Mouse (Mus musculus): ENCODE data around the gene Tpst1. TPM values are rescaled to one million over a fixed set of nuclear protein-coding genes. Genes with fewer than 3 reads are reported as not detected.

Tpst1 gene
- polyA plus RNA-seq, 1 experiment from 2014 or later: 59.5 TPM

DNA sequence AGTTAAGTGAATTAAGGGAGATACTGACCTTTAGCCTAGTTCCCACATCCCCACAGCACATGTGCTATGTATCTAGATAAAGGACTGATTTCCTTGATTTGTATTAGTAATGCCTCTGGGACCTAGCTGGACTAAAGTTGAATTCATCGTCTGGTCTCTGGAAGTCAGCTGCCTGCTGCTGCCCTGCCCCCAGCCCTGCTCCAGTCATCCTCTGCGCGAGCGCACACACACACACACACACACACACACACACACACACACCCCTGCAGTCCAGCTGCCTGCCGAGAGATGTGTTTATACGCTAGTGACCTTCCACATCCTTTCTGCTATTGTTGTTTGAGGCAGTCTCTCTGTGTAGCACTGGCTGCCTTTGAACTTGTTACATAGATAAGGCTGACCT is 47.8 kb downstream of the Tpst1 start:
- no peaks in the 10 kb centered on the region for H3K4me1 ChIP-seq (replicated peaks; ENCODE audit: control insufficient read depth, insufficient read depth, low read length)
- no peak for ATAC-seq
- no peak overlapping the region for H3K4me3 ChIP-seq (replicated peaks; ENCODE audit: low read length)
- H3K27me3 ChIP-seq (replicated peaks; ENCODE audit: control insufficient read depth, insufficient read depth, low read length): no peaks in the 10 kb centered on the region
- no peaks in the 10 kb centered on the region for H3K9me3 ChIP-seq (ENCODE audit: control insufficient read depth, low read length)
- H3K4me2 ChIP-seq (ENCODE audit: low read length): no peak overlapping the region
- WGBS: 83% methylated on average over 6 of the region's 6 CpGs
- no peak overlapping the region for H3K9ac ChIP-seq (replicated peaks; ENCODE audit: low read depth, low read length)
- no peak overlapping the region for H3K27ac ChIP-seq (ENCODE audit: low read length)
- H3K36me3 ChIP-seq (ENCODE audit: control insufficient read depth, insufficient read depth): no peaks in the 10 kb centered on the region

DNA sequence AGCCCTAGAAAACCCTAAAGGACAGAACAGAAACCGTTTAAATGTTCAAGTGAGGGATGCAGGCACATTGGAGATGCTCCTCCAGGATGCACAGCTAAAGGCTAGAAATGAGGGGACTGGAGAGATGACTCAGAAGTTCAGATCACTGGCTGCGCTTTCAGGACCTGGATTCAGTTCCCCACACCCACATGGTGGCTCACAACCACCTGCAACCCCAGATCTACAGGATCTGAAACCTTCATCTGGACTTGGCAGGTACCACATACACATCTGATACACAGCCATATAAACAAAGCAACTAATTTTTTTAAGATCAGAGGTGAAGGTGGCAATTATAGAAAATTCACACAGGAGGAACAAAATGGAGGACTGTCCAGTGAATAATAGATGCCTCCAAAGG is 49.2 kb downstream of the Tpst1 start:
- WGBS: 91% methylated on average over 2 of the region's 2 CpGs
- Histone ChIP-seq H3K4me2 (ENCODE audit: low read length) (no peak overlapping the region), H3K27ac (ENCODE audit: low read length) (no peak overlapping the region), H3K27me3 (replicated peaks; ENCODE audit: control insufficient read depth, insufficient read depth, low read length) (no peaks in the 10 kb centered on the region), H3K9me3 (ENCODE audit: control insufficient read depth, low read length) (no peaks in the 10 kb centered on the region), H3K4me3 (replicated peaks; ENCODE audit: low read length) (no peak overlapping the region), H3K9ac (replicated peaks; ENCODE audit: low read depth, low read length) (no peak overlapping the region), H3K4me1 (replicated peaks; ENCODE audit: control insufficient read depth, insufficient read depth, low read length) (no peaks in the 10 kb centered on the region), H3K36me3 (ENCODE audit: control insufficient read depth, insufficient read depth) (no peaks in the 10 kb centered on the region)
- no peak for ATAC-seq

DNA sequence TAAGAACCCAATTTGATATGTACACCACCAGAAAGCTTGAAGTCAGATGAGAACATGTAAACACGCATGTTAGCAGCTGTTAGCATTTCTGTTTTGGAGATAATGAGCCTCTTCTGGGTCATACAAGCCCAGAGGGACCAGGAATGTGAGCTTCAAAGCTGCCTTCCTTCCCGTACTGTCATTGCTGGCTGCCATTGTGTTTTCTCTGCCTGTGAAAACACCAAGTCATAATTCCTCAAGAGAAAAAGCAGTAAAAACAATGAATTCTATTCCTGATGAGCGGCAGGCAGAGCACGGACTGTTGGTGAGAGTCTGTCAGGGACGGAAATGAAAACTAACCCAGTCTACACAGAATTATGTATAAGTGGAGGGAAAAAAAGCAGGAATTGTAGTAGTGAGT is 51.1 kb downstream of the Tpst1 start:
- no peak overlapping the region for H3K9ac ChIP-seq (replicated peaks; ENCODE audit: low read depth, low read length)
- no peak overlapping the region for H3K4me2 ChIP-seq (ENCODE audit: low read length)
- H3K27me3 ChIP-seq (replicated peaks; ENCODE audit: control insufficient read depth, insufficient read depth, low read length): no peaks in the 10 kb centered on the region
- ATAC-seq: no peak
- H3K36me3 ChIP-seq (ENCODE audit: control insufficient read depth, insufficient read depth): no peaks in the 10 kb centered on the region
- no peak overlapping the region for H3K4me3 ChIP-seq (replicated peaks; ENCODE audit: low read length)
- 85% methylated on average over 5 of the region's 5 CpGs for WGBS
- H3K4me1 ChIP-seq (replicated peaks; ENCODE audit: control insufficient read depth, insufficient read depth, low read length): no peaks in the 10 kb centered on the region
- no peaks in the 10 kb centered on the region for H3K9me3 ChIP-seq (ENCODE audit: control insufficient read depth, low read length)
- no peak overlapping the region for H3K27ac ChIP-seq (ENCODE audit: low read length)

DNA sequence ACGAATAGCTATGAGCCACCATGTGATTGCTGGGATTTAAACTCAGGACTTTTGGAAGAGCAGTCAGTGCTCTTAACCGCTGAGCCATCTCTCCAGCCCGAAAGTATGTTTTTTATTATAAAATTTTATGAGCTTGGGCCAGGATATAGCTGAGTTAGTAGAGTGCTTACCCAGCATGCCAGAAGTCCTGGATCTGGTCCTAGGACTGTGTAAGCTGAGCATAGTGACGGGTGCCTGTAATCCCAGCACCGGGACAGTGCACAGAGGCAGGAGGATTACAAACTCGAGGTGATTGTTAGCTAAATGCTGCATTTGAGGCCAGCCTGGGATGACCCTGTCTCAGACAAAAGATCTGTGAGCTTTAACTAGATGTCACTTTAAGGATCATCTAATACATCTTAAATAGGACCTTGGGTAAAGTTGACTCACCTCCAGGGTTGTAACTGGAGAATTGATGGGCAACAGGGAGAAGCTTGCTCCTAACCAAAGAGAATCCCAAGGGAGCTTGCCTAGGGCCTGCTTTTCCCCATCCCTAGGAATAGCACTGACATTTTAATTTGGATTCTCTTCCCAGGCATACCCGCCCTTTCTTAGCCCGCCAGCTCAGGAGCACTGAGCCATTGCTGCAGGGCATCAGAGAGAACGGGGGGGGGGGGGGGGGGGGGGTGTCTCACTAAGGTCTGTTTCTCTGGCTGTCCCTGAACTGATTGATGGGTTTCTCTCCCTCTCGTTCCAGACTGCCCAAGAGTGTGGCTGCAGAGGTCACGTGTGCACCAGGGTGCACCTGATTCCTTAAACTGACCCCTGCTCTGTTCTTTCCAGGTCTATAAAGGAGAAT is 55.8 kb downstream of the Tpst1 start:
- Histone ChIP-seq H3K4me1 (replicated peaks; ENCODE audit: control insufficient read depth, insufficient read depth, low read length) (no peaks in the 10 kb centered on the region; the same call in 1 of the 2 replicates), H3K27ac (ENCODE audit: low read length) (no peak overlapping the region), H3K9ac (replicated peaks; ENCODE audit: low read depth, low read length) (no peak overlapping the region), H3K27me3 (replicated peaks; ENCODE audit: control insufficient read depth, insufficient read depth, low read length) (no peaks in the 10 kb centered on the region), H3K4me3 (replicated peaks; ENCODE audit: low read length) (no peak overlapping the region), H3K4me2 (ENCODE audit: low read length) (no peak overlapping the region), H3K9me3 (ENCODE audit: control insufficient read depth, low read length) (no peaks in the 10 kb centered on the region), H3K36me3 (ENCODE audit: control insufficient read depth, insufficient read depth) (no peaks in the 10 kb centered on the region)
- 75% methylated on average over 11 of the region's 11 CpGs for WGBS
- ATAC-seq: no peak

DNA sequence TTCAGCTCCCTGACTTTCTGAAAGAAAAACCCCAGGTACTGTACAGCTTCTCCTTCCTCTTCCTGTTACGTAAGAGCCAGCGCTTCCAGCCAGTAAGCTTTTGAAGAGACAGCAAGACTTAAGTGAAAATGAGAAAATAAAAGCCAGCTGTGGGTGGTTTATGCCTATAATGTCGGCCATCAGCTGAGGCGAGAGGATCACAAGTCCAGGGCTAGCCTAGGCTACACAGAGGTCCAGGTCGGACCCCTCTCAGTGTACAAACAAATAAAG is 56.3 kb downstream of the Tpst1 start:
- Histone ChIP-seq H3K27ac (ENCODE audit: low read length) (no peak overlapping the region), H3K27me3 (replicated peaks; ENCODE audit: control insufficient read depth, insufficient read depth, low read length) (no peaks in the 10 kb centered on the region), H3K36me3 (ENCODE audit: control insufficient read depth, insufficient read depth) (no peaks in the 10 kb centered on the region), H3K4me3 (replicated peaks; ENCODE audit: low read length) (no peak overlapping the region), H3K4me1 (replicated peaks; ENCODE audit: control insufficient read depth, insufficient read depth, low read length) (no peaks in the 10 kb centered on the region; the same call in 1 of the 2 replicates), H3K9ac (replicated peaks; ENCODE audit: low read depth, low read length) (no peak overlapping the region), H3K4me2 (ENCODE audit: low read length) (no peak overlapping the region), H3K9me3 (ENCODE audit: control insufficient read depth, low read length) (no peaks in the 10 kb centered on the region)
- WGBS: 95% methylated on average over 5 of the region's 5 CpGs
- no peak for ATAC-seq

DNA sequence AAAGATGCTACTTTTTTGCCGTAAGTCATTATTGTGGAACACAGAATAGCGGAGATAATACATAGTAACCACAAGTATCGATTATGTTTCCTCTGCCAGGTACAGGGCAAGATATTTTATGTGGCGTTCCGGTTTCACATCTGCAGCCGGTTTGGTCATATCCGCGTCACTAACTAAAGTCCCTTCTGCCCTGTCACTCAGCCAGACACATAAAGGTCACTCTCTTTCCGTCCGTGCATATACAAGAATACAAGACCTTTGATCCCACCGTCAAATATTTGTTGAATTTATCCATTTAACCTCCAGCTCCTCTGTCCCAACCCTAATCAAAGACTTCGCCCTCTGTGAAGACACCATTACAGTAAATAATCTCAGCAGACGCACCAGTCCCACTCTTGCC is 63.5 kb downstream of the Tpst1 start:
- H3K9me3 ChIP-seq (ENCODE audit: control insufficient read depth, low read length): no peaks in the 10 kb centered on the region
- H3K4me1 ChIP-seq (replicated peaks; ENCODE audit: control insufficient read depth, insufficient read depth, low read length): no peaks in the 10 kb centered on the region
- WGBS: 94% methylated on average over 13 of the region's 13 CpGs
- H3K27me3 ChIP-seq (replicated peaks; ENCODE audit: control insufficient read depth, insufficient read depth, low read length): no peaks in the 10 kb centered on the region
- ATAC-seq: no peak
- H3K4me2 ChIP-seq (ENCODE audit: low read length): no peak overlapping the region
- no peak overlapping the region for H3K27ac ChIP-seq (ENCODE audit: low read length)
- H3K9ac ChIP-seq (replicated peaks; ENCODE audit: low read depth, low read length): no peak overlapping the region
- H3K36me3 ChIP-seq (ENCODE audit: control insufficient read depth, insufficient read depth): no peaks in the 10 kb centered on the region
- H3K4me3 ChIP-seq (replicated peaks; ENCODE audit: low read length): no peak overlapping the region

DNA sequence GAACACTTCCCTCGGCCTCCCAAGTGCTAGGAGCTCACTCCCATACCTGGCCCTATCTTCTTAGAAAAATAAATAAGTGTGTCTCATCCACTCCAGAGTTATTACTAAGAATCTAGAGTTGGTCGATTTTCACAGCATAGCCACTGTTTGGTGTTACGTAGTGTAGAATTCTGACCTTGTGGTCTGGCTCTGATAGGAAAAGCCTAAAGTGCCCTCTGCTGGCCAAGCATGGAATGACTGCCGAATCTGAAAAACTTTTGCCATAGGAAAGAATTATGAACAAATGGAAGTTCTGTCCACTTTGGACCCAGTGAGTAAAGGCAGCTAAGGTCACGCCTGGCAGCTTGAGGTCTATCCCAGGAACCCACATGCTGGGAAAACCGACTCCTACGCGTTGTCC is 66.3 kb downstream of the Tpst1 start:
- Histone ChIP-seq H3K4me1 (replicated peaks; ENCODE audit: control insufficient read depth, insufficient read depth, low read length) (peaks cover 4% of the 10 kb centered on the region; the same call in 1 of the 2 replicates), H3K4me3 (replicated peaks; ENCODE audit: low read length) (no peak overlapping the region), H3K9me3 (ENCODE audit: control insufficient read depth, low read length) (no peaks in the 10 kb centered on the region), H3K27me3 (replicated peaks; ENCODE audit: control insufficient read depth, insufficient read depth, low read length) (no peaks in the 10 kb centered on the region), H3K4me2 (ENCODE audit: low read length) (no peak overlapping the region), H3K36me3 (ENCODE audit: control insufficient read depth, insufficient read depth) (no peaks in the 10 kb centered on the region), H3K9ac (replicated peaks; ENCODE audit: low read depth, low read length) (no peak overlapping the region), H3K27ac (ENCODE audit: low read length) (no peak overlapping the region)
- 27% methylated on average over 8 of the region's 8 CpGs for WGBS
- no peak for ATAC-seq

DNA sequence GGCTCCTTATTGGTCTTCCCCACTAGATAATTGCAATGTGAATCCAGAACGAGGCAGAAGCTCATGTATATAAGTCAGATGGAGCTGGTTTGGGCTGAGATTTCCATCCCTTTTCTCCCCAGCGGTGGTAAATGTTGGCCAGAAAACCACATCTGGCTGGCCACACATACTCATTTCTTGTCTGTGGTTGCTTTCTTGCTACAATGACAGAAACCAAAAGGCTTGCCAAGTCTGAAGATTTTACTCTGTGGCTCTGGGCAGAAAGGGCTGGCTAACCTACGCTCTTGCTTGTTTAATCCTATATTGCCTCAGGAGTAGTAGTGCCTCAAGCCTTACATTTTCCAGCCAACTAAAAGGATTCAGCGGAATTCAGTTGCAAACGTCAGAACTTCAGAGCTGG is 68.0 kb downstream of the Tpst1 start:
- Histone ChIP-seq H3K4me1 (replicated peaks; ENCODE audit: control insufficient read depth, insufficient read depth, low read length) (peaks cover 14% of the 10 kb centered on the region), H3K4me2 (ENCODE audit: low read length) (no peak overlapping the region), H3K36me3 (ENCODE audit: control insufficient read depth, insufficient read depth) (no peaks in the 10 kb centered on the region), H3K27ac (ENCODE audit: low read length) (no peak overlapping the region), H3K27me3 (replicated peaks; ENCODE audit: control insufficient read depth, insufficient read depth, low read length) (no peaks in the 10 kb centered on the region), H3K9ac (replicated peaks; ENCODE audit: low read depth, low read length) (no peak overlapping the region), H3K9me3 (ENCODE audit: control insufficient read depth, low read length) (no peaks in the 10 kb centered on the region), H3K4me3 (replicated peaks; ENCODE audit: low read length) (no peak overlapping the region)
- ATAC-seq: no peak
- 82% methylated on average over 5 of the region's 5 CpGs for WGBS

DNA sequence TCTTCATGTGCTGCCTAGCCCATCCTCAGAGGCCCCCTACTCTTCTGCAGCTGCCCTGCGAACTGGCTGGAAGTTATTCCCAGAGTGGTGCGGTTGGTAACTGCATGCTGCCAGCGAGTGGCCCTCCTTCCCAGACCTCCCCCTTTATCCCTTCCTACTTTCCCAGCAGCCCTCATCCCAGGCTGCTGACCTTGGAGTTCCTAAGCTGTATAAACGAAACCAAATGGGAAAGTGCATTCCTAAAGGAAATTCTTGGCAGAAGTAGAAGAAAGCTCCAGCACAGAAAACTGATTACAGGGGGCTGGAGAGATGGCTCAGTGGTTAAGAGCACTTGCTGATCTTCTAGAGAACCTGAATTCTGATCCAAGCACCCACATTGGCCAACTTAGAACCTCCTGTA is 68.9 kb downstream of the Tpst1 start:
- H3K27me3 ChIP-seq (replicated peaks; ENCODE audit: control insufficient read depth, insufficient read depth, low read length): no peaks in the 10 kb centered on the region
- no peak overlapping the region for H3K9ac ChIP-seq (replicated peaks; ENCODE audit: low read depth, low read length)
- 72% methylated on average over 4 of the region's 4 CpGs for WGBS
- ATAC-seq: no peak
- no peak overlapping the region for H3K4me2 ChIP-seq (ENCODE audit: low read length)
- H3K9me3 ChIP-seq (ENCODE audit: control insufficient read depth, low read length): no peaks in the 10 kb centered on the region
- no peak overlapping the region for H3K4me3 ChIP-seq (replicated peaks; ENCODE audit: low read length)
- H3K36me3 ChIP-seq (ENCODE audit: control insufficient read depth, insufficient read depth): no peaks in the 10 kb centered on the region
- no peak overlapping the region for H3K27ac ChIP-seq (ENCODE audit: low read length)
- peaks cover 14% of the 10 kb centered on the region for H3K4me1 ChIP-seq (replicated peaks; ENCODE audit: control insufficient read depth, insufficient read depth, low read length)

DNA sequence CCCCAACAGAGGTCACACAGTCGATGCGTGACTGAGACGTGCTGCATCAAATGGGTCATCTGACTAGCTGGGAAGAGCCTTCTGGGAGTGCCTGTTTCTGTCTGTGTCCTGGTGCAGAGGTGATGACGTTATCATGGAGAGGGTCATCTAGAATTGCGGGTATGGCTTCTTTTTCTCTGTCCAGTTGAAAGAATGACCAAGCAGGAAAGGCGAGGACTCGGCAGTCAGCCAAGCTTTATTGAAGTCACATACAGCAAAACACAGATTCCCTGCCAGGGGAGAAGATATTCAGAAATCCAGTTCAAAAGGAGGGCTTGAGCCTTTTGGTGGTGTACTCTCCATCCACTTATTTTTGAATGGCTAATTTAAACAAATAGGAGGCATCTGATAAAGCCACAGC is 70.0 kb downstream of the Tpst1 start:
- Histone ChIP-seq H3K4me3 (replicated peaks; ENCODE audit: low read length) (no peak overlapping the region), H3K27ac (ENCODE audit: low read length) (no peak overlapping the region), H3K27me3 (replicated peaks; ENCODE audit: control insufficient read depth, insufficient read depth, low read length) (no peaks in the 10 kb centered on the region), H3K4me2 (ENCODE audit: low read length) (no peak overlapping the region), H3K9me3 (ENCODE audit: control insufficient read depth, low read length) (no peaks in the 10 kb centered on the region), H3K4me1 (replicated peaks; ENCODE audit: control insufficient read depth, insufficient read depth, low read length) (peaks cover 14% of the 10 kb centered on the region), H3K9ac (replicated peaks; ENCODE audit: low read depth, low read length) (no peak overlapping the region), H3K36me3 (ENCODE audit: control insufficient read depth, insufficient read depth) (no peaks in the 10 kb centered on the region)
- no peak for ATAC-seq
- WGBS: 93% methylated on average over 7 of the region's 7 CpGs

Data from forebrain, embryonic 16.5 days (tissue).